Mouse (Mus musculus) v-Abl transformed pro-B cells (cell line): ENCODE measurements around the gene Cnga4.

ENCODE experiments used
- in situ Hi-C, 2 experiments: fragments of 400-800 bp; cut with MboI; formaldehyde crosslinking; loops; one replicate each; pipeline ENCODE4 v1.15.1; 2025; ENCODE audit not compliant: unreplicated experiment in 2 of 2

Gene Cnga4

DNA sequence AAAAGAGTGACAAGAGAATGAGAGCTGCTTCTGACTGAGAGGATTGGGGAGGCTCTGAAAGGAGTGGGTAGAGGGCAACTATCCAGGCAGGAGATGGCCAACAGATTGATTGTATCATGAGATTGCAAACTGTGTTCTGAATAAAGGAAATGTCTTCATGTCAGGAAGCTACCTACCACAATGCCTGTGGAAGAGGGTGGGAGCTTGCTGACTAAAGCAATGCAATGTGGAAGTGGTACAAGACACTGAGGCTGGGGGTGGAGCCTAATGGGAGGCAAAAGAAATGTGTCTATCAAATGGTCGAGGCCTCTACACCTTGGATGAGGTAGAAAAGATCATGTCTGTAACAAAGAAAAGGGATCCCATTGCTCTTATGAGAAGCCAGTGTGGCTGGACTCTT is 2.0 kb downstream of the Cnga4 start:
- in situ Hi-C loops, result loop anchor here (10.0 to 25.0 kb wide), 3 partner anchors 206 to 794 kb away; partner anchors contain the start of genes Hpx (in 1 of the 2), Mrpl17 (in 1 of the 2), Olfr655 (in 1 of the 2) and Olfr656 (in 1 of the 2)

DNA sequence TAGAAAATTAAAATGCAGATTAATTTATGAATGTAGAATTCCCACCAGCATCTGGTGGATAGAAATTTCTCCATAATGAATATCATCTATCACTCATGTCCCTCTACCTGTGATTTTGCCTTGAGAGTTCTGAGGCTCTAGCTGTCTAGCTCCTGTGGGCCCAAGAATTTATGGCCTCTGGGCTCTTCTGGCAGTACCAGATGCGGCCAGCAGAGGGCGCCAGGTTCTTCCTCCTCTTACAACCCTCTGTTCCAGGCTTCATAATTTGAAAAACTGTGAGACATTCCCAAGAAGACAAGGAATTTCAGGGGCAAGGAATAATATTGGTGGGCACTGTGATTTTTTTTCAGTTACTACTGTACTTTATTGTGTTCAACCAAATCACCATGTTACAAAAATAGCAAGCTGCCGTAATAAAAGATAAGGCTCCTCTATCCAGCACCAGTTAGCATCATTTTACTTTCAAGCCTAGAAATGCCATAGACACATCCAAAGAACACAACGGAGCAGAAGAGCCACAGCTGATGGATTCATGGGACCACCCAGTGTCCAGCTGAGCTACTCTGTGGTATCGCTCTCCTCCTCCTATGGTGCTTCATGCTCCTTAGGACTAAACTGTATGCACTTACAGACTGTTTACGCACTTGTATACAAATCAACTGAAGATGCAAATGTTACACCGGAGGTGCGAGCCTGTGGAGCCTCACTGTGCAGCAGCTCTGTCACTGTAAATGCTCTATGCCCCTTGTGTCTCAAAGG is 7.7 kb downstream of the Cnga4 start:
- in situ Hi-C loops, result loop anchor here (10.0 to 25.0 kb wide), 4 partner anchors 103 to 800 kb away; partner anchors contain the start of genes Hpx (in 2 of the 2), Olfr655 (in 1 of the 2), Olfr656 (in 1 of the 2) and Olfr657 (in 1 of the 2)

DNA sequence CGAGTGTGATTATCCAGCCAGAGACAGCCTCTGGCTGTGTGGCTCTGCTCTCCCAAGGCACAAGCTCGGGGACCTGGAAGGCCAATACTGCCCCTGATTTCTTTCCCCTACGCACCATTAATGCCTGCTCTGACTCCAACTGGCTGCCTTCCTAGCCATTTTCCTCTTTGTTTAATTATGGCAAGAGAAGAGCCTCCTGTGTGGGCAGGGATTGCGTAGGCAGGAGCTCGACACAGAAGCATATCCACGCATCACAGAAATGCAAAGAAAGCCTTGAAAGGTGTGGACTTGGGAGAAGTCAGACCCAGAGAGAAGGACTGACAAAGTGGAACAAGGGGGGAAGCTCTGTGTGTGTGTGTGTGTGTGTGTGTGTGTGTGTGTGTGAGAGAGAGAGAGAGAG is 10.0 kb downstream of the Cnga4 start:
- in situ Hi-C loops, result loop anchor here (10.0 to 25.0 kb wide), 4 partner anchors 100 to 802 kb away; partner anchors contain the start of genes Hpx (in 2 of the 2), Olfr655 (in 1 of the 2), Olfr656 (in 1 of the 2) and Olfr657 (in 1 of the 2)

DNA sequence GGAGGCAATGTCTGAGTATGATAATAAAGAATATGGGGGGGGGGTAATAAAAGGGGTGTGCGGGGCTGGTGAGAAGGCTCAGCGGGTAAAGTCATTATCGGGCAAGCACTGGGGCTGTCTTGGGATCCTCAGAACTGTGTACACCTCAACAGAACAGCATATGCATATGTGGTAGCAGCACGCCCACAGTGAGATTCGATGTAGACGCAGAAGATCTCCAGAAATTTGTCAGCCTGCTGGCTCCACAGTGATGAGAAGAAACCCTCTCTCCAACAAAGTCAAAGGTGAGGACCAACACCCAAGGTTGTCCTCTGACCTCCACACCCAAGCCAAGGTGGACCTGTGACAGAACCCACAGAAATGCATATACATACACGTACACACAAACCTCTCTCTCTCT is 12.2 kb downstream of the Cnga4 start:
- in situ Hi-C loops, result loop anchor here (10.0 to 25.0 kb wide), 4 partner anchors 98 to 804 kb away; partner anchors contain the start of genes Hpx (in 2 of the 2), Olfr655 (in 1 of the 2), Olfr656 (in 1 of the 2) and Olfr657 (in 1 of the 2)

DNA sequence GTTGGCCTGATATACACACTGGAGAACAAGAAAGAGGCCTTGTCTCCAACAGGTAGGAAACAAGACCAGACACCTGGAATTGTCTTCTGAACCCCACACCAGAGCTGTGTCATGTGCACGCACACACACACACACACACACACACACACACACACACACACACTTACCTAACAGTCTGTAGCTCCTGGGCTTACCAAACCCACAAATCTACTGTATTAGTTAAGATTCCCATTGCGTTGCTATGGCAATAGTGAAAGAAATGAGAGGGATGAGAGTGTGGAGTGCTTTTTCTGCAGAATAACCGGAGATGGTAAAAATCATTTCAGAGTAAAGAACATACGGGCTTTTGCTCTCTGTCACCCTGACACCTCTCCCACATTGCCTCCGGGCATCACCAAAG is 13.7 kb downstream of the Cnga4 start:
- in situ Hi-C loops, result loop anchor here (10.0 to 25.0 kb wide), 4 partner anchors 97 to 806 kb away; partner anchors contain the start of genes Hpx (in 2 of the 2), Olfr655 (in 1 of the 2), Olfr656 (in 1 of the 2) and Olfr657 (in 1 of the 2)

DNA sequence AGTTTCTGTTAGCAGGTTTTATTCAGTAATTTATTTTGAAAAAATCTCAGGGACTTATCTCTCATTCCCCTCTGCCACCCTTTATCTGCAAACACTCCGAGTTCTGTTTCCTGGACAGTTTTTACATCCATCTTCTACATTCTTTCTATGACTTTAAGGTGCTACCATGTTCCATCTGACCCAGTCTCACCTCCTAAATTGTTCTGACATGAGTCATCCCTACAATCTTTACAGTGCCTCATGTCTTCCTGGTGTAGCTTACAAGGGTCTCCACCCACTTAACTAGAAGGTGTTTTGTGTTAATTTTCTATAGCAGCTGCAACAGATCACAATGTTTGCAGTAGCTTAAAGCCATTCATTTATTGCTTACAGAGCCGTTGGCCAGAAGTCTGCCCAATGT is 16.5 kb downstream of the Cnga4 start:
- in situ Hi-C loops, result loop anchor here (25.0 kb wide), 2 partner anchors 191 to 809 kb away; partner anchors contain the start of genes Hpx (in 1 of the 2), Olfr655 (in 1 of the 2), Olfr656 (in 1 of the 2) and Olfr657 (in 1 of the 2)

DNA sequence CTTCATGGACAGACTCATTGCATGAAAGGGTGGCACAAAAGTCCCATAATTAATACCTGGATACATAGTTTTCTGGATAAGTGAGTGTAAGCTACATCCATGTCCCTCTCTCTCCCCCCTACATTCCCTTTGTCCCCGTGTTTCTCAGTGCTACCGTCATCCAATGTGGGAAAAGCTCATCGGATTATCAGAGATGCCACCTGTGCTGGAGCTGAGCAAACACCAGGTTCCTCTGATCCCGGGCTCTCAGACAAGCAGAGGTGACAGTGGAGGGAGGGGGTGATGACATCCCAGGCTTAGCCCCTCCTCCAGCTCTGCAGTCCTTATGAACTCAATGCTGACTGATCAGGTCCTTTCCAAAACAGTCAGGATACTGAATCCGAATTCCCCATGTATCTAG is 20.0 kb downstream of the Cnga4 start:
- in situ Hi-C loops, result loop anchor here (25.0 kb wide), 2 partner anchors 188 to 812 kb away; partner anchors contain the start of genes Hpx (in 1 of the 2), Olfr655 (in 1 of the 2), Olfr656 (in 1 of the 2) and Olfr657 (in 1 of the 2)

DNA sequence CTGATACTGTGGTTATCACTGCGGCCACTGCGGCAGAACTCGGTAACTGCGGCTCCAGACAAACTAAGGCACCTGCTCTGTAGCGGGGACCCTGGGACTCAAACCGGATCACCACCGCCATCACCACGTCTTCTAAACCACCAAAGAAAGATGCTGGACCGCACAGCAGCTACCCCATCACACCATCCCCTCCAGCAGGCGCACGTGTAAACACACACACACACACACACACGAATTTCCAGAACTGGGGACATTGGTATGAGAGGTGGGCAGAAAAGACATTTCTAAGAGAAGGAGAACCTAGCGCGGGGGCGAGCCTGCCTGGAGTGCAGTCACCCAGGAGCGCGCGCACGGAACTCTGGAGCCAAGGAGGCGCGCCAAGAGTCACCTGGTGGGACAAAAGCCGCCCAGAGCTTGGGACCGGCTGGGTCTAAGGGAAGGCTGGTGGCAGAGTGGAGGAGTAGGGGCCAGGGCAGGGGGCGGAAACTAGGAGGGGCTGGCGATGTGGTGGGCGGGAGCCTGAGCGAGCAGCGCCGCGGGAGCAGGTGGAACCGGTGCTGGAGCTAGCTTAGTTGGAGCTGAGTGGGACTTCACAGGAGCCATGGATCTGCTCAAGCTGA is 21.2 kb downstream of the Cnga4 start, which contains the start of gene Cckbr:
Gene Cckbr (plus strand): TSS at position 308 of the 620 bp plus-strand sequence.
- in situ Hi-C loops, result no loop called here

DNA sequence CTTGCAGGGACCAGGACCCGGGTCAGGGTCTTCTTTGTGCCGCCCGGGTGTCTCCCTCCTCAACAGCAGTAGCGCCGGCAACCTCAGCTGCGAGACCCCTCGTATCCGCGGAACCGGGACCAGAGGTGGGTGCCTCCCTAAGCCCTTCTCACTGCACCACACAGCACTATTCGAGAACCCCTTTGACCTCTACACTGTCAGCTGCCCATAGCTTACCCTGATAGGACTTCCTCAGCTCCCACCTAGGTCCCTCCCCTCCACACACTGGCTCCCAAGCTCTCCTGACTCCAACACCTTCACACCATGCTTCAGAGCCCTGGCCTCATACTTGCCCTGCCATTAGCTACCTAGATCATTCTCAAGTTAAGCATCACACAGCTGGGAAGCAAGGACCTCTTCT is 21.7 kb downstream of the Cnga4 start:
- in situ Hi-C loops, result no loop called here

DNA sequence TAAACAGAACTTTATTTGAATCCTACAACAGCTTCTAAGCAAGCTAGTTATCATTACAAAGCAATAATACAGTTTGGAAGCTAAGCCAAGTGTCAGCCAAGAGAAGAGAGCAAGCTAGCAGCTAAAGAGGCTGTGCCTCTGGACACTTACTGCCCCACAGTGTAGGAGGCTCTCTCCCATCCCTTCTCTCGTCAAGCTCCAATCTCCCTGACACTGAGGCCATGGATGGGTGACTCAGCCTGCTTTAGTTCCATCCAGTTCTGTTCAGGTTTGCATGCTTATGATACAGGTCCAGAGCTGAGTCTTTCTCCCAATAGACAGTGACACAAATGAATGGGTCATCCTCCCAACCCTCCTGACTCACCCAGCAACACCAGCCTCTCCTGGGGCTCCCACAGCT is 27.7 kb downstream of the Cnga4 start:
- in situ Hi-C loops, result no loop called here

DNA sequence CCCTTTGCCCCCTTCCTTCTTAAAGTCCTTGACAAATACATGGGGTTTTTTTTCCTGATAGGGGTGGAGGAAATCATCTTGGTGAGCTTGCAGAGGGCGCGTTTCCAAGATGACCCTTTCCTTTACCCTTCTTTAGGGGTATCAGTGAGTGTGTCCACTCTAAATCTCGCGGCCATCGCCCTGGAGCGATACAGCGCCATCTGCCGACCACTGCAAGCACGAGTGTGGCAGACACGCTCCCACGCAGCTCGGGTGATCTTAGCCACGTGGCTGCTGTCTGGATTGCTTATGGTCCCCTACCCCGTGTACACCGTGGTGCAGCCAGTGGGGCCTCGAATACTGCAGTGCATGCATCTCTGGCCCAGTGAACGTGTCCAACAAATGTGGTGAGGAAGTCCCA is 29.5 kb downstream of the Cnga4 start:
- in situ Hi-C loops, result no loop called here

DNA sequence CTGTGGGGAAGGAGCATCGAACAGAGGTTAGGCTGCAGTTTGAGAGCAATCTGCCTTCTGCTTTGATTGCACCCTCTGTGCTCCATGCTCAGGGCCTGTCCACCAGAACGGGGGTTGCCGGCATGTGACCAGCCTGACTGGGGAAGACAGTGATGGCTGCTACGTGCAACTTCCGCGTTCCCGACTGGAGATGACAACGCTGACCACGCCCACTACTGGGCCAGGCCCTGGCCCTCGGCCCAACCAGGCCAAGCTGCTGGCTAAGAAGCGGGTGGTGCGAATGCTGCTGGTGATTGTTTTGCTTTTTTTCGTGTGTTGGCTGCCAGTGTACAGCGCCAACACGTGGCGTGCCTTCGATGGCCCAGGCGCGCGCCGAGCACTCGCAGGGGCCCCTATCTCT is 30.4 kb downstream of the Cnga4 start:
- in situ Hi-C loops, result no loop called here

DNA sequence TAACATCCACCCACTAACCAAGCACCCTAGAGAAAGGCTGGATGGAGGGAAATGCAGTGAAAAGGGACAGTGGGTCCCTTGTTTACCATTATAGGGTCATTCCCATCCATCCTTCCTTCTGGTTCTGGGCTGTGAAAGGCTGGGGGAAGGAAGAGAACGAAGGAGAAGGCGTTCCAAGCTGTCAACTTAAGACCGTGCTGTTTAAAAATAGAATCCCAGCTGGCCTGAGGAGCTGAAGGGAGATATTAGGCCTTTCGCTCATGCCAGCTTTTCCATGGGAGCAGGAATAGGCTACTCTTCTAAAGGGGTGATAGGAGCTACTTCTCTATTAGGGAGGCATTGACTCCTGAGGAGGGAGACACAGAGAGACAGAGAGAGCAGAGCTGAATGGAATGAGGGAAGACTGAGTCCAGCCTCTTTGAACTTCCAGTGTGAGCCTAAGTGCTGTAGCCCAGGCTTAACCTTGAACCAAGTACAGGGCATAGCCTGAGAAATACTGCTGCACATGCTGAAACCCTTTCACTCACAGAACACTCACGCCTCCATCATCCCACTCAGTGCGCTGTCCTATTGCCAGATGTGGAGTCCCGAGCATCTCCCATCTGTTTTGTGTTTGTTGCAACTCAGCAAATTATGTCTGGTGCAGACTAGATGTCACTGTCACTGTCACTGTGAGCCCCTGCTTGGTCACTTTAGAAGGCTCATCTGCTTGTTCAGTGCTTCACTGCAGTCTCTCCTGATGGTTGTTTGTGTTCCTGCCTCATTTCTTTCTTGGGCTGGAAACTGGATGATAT is 33.8 kb downstream of the Cnga4 start:
- in situ Hi-C loops, result no loop called here

DNA sequence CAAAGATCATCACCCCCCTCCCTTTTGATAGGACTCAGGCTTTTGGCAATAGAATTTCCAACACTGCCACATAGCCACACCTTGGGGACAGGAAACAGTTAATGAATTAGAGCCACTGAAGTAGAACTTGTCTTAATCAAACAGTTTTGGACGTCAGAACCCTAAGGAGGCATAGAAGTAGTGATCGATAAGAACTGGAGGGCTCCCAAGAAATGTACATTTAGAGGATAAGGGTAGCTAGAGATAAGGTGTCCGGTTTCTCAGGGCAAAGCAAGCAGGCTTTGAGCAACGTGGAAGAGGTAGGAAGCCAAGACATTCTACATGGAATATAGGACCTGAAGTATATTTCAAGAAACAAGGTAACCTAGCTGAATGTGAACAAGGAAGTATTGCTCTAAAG is 37.1 kb downstream of the Cnga4 start:
- in situ Hi-C loops, result no loop called here

DNA sequence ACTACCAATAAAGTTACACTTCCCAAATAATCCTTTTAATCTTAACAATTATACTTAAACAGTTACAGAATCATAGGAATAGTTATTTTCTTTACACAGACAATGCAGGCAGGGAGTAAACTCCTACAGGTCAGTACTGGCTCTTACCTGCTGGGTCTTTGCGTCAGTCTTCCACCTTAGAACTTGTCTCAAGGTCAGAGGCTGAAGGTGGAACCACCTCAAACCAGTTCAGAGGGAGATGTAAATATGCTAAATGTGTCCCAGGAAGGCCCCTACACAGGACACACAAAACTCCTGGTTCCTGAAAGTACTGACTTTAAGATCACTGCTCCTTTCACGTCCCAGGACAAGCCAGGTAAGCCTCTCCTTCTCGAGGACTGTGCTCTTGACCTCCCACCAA is 40.7 kb downstream of the Cnga4 start:
- in situ Hi-C loops, result no loop called here

DNA sequence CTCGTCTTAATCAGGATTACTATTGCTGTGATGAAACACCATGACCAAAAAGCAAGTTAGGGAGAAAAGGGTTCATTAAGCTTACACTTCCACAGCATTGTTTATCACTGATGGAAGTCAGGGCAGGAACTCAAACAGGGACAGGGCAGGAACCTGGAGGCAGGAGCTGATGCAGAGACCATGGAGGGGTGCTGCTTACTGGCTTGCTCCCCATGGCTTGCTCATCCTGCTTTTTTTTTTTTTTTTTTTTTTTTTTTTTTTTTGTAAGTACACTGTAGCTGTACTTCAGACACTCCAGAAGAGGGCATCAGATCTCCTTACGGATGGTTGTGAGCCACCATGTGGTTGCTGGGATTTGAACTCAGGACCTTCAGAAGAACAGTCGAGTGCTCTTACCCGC is 49.0 kb downstream of the Cnga4 start:
- in situ Hi-C loops, result loop anchor here in 1 of 2 experiments (25.0 kb wide), 1 partner anchor 191 kb away; no protein-coding TSS in a partner anchor
